Mouse (Mus musculus) hindbrain, embryonic 16.5 days (tissue): ENCODE measurements around the gene Mprip. TPM values are rescaled to one million over a fixed set of nuclear protein-coding genes. Genes with fewer than 3 reads are reported as not detected.

Experiments
- ATAC-seq: fragments of 200-750 bp; cut with Nextera tagmentation; 2 replicates; pipeline ENCODE4 v1.8.0; 2017; ENCODE audit warnings: moderate TSS enrichment, moderate library complexity
- H3K27ac ChIP-seq: fragments of 300-500 bp; sonication (generic); 2 replicates; pipeline ENCODE4 v1.5.1; 2014; ENCODE audit warnings: low read depth, mild to moderate bottlenecking, control low read depth, low read length, moderate library complexity
- H3K27me3 ChIP-seq: fragments of 300-500 bp; sonication (generic); replicated peaks from 2 replicates; pipeline ENCODE4 v1.6.1; 2014; ENCODE audit warnings: low read length; ENCODE audit not compliant: control insufficient read depth, insufficient read depth
- H3K36me3 ChIP-seq: fragments of 300-500 bp; sonication (generic); 2 replicates; pipeline ENCODE4 v1.6.1; 2014; ENCODE audit warnings: mild to moderate bottlenecking, low read length, moderate library complexity, mixed read lengths; ENCODE audit not compliant: control insufficient read depth, insufficient read depth
- H3K4me1 ChIP-seq: fragments of 300-500 bp; sonication (generic); 2 replicates; pipeline ENCODE4 v1.6.1; 2014; ENCODE audit warnings: low read depth, low read length; ENCODE audit not compliant: control insufficient read depth, insufficient read depth
- H3K4me2 ChIP-seq: fragments of 300-500 bp; sonication (generic); 2 replicates; pipeline ENCODE4 v1.6.1; 2014; ENCODE audit warnings: mild to moderate bottlenecking, low read length, control low read depth, moderate library complexity
- H3K4me3 ChIP-seq: fragments of 300-500 bp; sonication (generic); 2 replicates; pipeline ENCODE4 v1.5.1; 2014; ENCODE audit warnings: mild to moderate bottlenecking, low read length, control low read depth, moderate library complexity
- H3K9ac ChIP-seq: fragments of 300-500 bp; sonication (generic); 2 replicates; pipeline ENCODE4 v1.6.1; 2014; ENCODE audit warnings: low read depth, mild to moderate bottlenecking, control low read depth, low read length, moderate library complexity
- H3K9me3 ChIP-seq: fragments of 300-500 bp; sonication (generic); 2 replicates; pipeline ENCODE4 v1.6.1; 2014; ENCODE audit warnings: mild to moderate bottlenecking, low read length, moderate library complexity; ENCODE audit not compliant: control insufficient read depth
- WGBS: fragments of 180-500 bp; shearing (Covaris S2); extraction: QIAGEN DNeasy Blood & Tissue Kit; methylation state at CpG from one replicate; pipeline ENCODE4 v1.1.7; 2014; 5-methylcytosine and 5-hydroxymethylcytosine counted together
- polyA plus RNA-seq: library from polyadenylated mRNA; unstranded; fragments of >200 nt; fragmentation: Nextera tagmentation; extraction: Ambion mirVana; gene quantifications from 2 replicates; pipeline ENCODE4 v1.2.1, GENCODE M21; 2015

Mprip gene
- polyA plus RNA-seq, 1 experiment from 2014 or later = 34.8 TPM

GRCm38 (mm10) chr11:59805256-59805655, 144.2 kb downstream of the Mprip start:
- no peak overlapping the region for H3K4me2 ChIP-seq
- no peaks in the 10 kb centered on the region for H3K27me3 ChIP-seq
- H3K9ac ChIP-seq = no peak overlapping the region
- H3K4me3 ChIP-seq = no peak overlapping the region
- no peaks in the 10 kb centered on the region for H3K9me3 ChIP-seq
- no peak overlapping the region for H3K27ac ChIP-seq
- WGBS = 100% methylated on average over 1 of the region's 1 CpGs
- peaks cover 10% of the 10 kb centered on the region for H3K4me1 ChIP-seq
- ATAC-seq = no peak
- H3K36me3 ChIP-seq = peaks cover 42% of the 10 kb centered on the region

- peaks cover 10% of the 10 kb centered on the region for H3K4me1 ChIP-seq
- 94% methylated on average over 2 of the region's 2 CpGs for WGBS
- H3K9ac ChIP-seq = no peak overlapping the region
- no peak overlapping the region for H3K27ac ChIP-seq
- H3K4me2 ChIP-seq = no peak overlapping the region
- no peaks in the 10 kb centered on the region for H3K9me3 ChIP-seq
- peaks cover 38% of the 10 kb centered on the region for H3K36me3 ChIP-seq
- H3K27me3 ChIP-seq = no peaks in the 10 kb centered on the region
- H3K4me3 ChIP-seq = no peak overlapping the region
- ATAC-seq = no peak
Observed at GRCm38 (mm10) chr11:59805656-59806055, 144.6 kb downstream of the Mprip start.

GRCm38 (mm10) chr11:59808170-59808960, 147.3 kb downstream of the Mprip start:
- Histone ChIP-seq H3K27me3 (no peaks in the 10 kb centered on the region), H3K4me2 (peak overlapping the region; percentile 82), H3K9me3 (no peaks in the 10 kb centered on the region), H3K36me3 (peaks cover 16% of the 10 kb centered on the region), H3K4me1 (peaks cover 10% of the 10 kb centered on the region), H3K4me3 (peak overlapping the region; percentile 79), H3K9ac (peak overlapping the region; percentile 90), H3K27ac (no peak overlapping the region)
- no peak for ATAC-seq
- 60% methylated on average over 14 of the region's 14 CpGs for WGBS

- Histone ChIP-seq H3K9me3 (no peaks in the 10 kb centered on the region), H3K4me2 (peak overlapping the region; percentile 82), H3K27me3 (no peaks in the 10 kb centered on the region), H3K4me1 (peaks cover 10% of the 10 kb centered on the region), H3K27ac (peak overlapping the region; percentile 98), H3K36me3 (peaks cover 16% of the 10 kb centered on the region), H3K4me3 (peak overlapping the region; percentile 79), H3K9ac (peak overlapping the region; percentile 90)
- under 1% methylated on average over 15 of the region's 15 CpGs for WGBS
- ATAC-seq = peak; percentile 28
Observed at GRCm38 (mm10) chr11:59809071-59809669, 148.1 kb downstream of the Mprip start.

DNA sequence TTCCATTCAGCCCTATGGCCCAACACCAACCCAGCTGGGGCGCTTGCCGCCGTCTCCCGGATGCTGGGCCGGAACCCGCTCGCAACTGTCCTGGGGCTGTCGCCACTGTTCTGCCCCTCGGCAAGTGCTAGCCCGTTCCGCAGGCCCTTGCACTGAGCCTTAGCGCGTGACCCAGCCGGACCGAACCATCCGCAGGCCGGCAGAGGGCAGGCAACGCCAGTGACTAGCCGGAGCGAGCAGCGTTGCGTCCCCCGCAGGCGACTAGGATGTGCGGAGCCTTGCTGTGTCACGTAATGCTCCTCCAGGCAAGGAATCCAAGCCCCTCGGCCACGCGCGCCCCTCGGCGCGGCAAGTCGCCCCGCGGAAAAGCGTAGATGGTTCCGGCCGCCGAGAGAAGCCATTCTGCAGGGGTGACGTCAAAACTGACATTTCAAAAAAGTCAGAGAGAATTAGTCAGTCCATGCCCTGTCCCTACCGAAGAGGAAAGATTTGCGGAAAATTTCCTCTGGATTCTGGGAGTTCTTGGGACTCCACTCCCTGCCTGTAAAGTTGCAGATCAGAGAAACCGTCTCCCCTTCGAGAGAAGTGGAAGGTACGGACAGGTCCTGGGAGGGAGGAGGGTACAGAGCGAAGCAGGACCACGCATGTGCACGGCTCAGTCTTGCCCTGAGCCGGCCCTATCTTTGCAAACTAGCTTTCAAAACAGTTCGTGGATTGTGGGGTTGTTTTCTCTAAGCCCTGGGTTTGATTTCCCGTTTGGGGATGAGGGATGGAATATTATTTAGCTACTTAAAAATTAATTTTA, 148.8 kb downstream of the Mprip start, which contains the start of gene Flcn:
Gene Flcn (minus strand): TSS at position 347 of the 805 bp plus-strand sequence.
- H3K9me3 ChIP-seq = no peaks in the 10 kb centered on the region
- under 1% methylated on average over 52 of the region's 52 CpGs for WGBS
- H3K9ac ChIP-seq = peak within 1 kb of the TSS; percentile 90
- H3K4me3 ChIP-seq = peak within 1 kb of the TSS; percentile 79
- peak within 1 kb of the TSS; percentile 82 for H3K4me2 ChIP-seq
- H3K36me3 ChIP-seq = peaks cover 9% of the 10 kb centered on the region
- H3K4me1 ChIP-seq = peaks cover 10% of the 10 kb centered on the region
- ATAC-seq = peak; percentile 96
- H3K27me3 ChIP-seq = no peaks in the 10 kb centered on the region
- peak within 1 kb of the TSS; percentile 98 for H3K27ac ChIP-seq

GRCm38 (mm10) chr11:59810480-59811158, 149.5 kb downstream of the Mprip start:
- H3K9me3 ChIP-seq = no peaks in the 10 kb centered on the region
- peak overlapping the region; percentile 79 for H3K4me3 ChIP-seq
- no peaks in the 10 kb centered on the region for H3K27me3 ChIP-seq
- H3K27ac ChIP-seq = peak overlapping the region; percentile 98
- H3K9ac ChIP-seq = peak overlapping the region; percentile 90
- WGBS = 69% methylated on average over 14 of the region's 14 CpGs
- peak; percentile 14; the same call in 1 of the 2 replicates for ATAC-seq
- peak overlapping the region; percentile 82 for H3K4me2 ChIP-seq
- H3K36me3 ChIP-seq = peaks cover 9% of the 10 kb centered on the region
- peaks cover 10% of the 10 kb centered on the region for H3K4me1 ChIP-seq

DNA sequence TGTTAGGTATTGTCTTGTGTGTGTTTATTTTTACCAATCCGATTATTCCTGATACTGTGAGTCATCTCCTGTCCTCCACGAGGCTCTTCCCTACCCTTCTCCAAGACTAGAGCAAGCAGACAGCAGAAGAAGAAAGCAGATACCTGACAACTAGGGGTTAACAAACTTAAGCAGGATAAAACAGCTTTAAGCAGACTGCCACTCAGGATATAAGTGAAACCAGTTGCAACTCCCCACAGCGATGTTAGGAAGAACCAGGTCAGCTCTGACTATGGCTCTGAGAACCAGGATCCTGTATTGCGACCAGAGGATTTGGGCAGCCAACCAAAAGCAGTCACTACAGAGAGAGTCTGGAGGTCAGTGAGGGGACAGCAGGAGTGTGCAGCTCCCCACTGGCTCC, 150.1 kb downstream of the Mprip start:
- Histone ChIP-seq H3K9ac (no peak overlapping the region), H3K27ac (no peak overlapping the region), H3K4me1 (peaks cover 10% of the 10 kb centered on the region), H3K4me3 (no peak overlapping the region), H3K36me3 (peaks cover 11% of the 10 kb centered on the region), H3K4me2 (no peak overlapping the region), H3K27me3 (no peaks in the 10 kb centered on the region), H3K9me3 (no peaks in the 10 kb centered on the region)
- ATAC-seq = no peak
- WGBS = 85% methylated on average over 4 of the region's 4 CpGs

GRCm38 (mm10) chr11:59813276-59813675, 152.2 kb downstream of the Mprip start:
- H3K9me3 ChIP-seq = no peaks in the 10 kb centered on the region
- ATAC-seq = no peak
- H3K27me3 ChIP-seq = no peaks in the 10 kb centered on the region
- peaks cover 9% of the 10 kb centered on the region for H3K4me1 ChIP-seq
- no peak overlapping the region for H3K27ac ChIP-seq
- no peak overlapping the region for H3K9ac ChIP-seq
- no peak overlapping the region for H3K4me3 ChIP-seq
- WGBS = 79% methylated on average over 3 of the region's 3 CpGs
- no peak overlapping the region for H3K4me2 ChIP-seq
- H3K36me3 ChIP-seq = peaks cover 21% of the 10 kb centered on the region; the same call in 1 of the 2 replicates
